Mouse (Mus musculus) liver, embryonic 14.5 days (tissue): ENCODE measurements around the gene Cars2.

Experiments used
- CTCF ChIP-seq: IDR thresholded peaks from 2 replicates; pipeline ENCODE4 v1.5.1; 2016; ENCODE audit warnings: antibody characterized with exemption, low read depth, control low read depth
- EP300 ChIP-seq: IDR thresholded peaks from 2 replicates; pipeline ENCODE4 v1.6.1; 2016; ENCODE audit warnings: antibody characterized with exemption, low read depth

GRCm38 (mm10) chr8:11497017-11497990 lies 53.3 kb downstream of the Cars2 start, which contains the start of gene Naxd:
- TF ChIP-seq EP300 (no peak), CTCF (peak; percentile 9; the same call in 1 of the 2 replicates)
